Mouse (Mus musculus) splenic B cell, adult 2 months (primary cell): ENCODE data around the gene Krt28.

ENCODE experiments used
- DNase-seq: peaks from one replicate; pipeline ENCODE4 v3.0.0-alpha.2; 2011; ENCODE audit warnings: low read depth, low spot score
- H3K27me3 ChIP-seq: 2 replicates; pipeline ENCODE4 v1.6.1; 2012; ENCODE audit warnings: mild to moderate bottlenecking, low read length, moderate library complexity, mixed read lengths; ENCODE audit not compliant: control insufficient read depth, poor library complexity, insufficient read depth, severe bottlenecking
- H3K36me3 ChIP-seq: 2 replicates; pipeline ENCODE4 v1.6.1; 2012; ENCODE audit warnings: mild to moderate bottlenecking, low read length, moderate library complexity, mixed read lengths; ENCODE audit not compliant: control insufficient read depth, poor library complexity, insufficient read depth, severe bottlenecking

Krt28 gene

DNA sequence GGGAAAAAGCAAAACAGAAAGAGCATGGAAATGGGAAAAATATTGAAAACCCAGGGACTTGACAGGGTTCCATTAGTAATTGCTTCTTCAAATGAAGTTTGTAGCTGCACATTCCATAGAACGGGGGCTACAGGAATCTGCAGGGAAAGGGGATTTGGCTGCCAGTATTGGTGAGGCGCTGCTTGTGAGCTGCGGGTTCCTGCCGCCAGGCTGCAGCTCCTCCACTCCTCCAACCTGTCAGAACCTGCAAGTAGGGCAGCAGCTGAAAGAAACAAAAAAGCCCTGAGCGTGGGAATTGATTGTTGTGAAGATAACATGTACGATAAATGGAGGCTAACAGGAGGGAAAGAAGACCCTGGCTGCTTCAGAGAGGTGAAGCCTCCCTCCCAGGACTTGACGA, 16.2 kb upstream of the Krt28 start:
- Histone ChIP-seq H3K27me3 (no peaks in the 10 kb centered on the region; the same call in 1 of the 2 replicates), H3K36me3 (no peaks in the 10 kb centered on the region)
- no peak for DNase-seq

DNA sequence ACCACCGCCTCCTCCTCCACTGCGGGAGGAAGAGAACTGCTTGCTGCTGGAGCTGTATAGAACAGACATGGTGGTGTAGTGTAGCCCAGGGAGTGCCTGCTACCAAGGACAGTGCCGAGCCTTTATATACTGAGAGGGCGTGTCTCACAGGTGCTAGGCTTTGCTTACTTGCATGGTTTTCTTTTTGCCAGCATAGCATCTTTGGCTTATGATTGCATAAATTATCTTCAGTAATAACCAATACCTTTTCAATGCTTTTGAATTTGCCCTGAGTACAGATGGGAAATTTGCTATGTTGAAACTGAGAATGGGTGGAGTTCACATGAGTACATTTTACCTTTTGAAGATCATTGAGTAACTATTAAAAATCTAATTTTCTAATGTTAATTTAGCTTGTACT, 14.6 kb upstream of the Krt28 start, which contains the start of gene Krt10:
Krt10 (minus strand) TSS at position 101 of the 400 bp plus-strand sequence.
- no peaks in the 10 kb centered on the region for H3K27me3 ChIP-seq
- H3K36me3 ChIP-seq = no peaks in the 10 kb centered on the region

DNA sequence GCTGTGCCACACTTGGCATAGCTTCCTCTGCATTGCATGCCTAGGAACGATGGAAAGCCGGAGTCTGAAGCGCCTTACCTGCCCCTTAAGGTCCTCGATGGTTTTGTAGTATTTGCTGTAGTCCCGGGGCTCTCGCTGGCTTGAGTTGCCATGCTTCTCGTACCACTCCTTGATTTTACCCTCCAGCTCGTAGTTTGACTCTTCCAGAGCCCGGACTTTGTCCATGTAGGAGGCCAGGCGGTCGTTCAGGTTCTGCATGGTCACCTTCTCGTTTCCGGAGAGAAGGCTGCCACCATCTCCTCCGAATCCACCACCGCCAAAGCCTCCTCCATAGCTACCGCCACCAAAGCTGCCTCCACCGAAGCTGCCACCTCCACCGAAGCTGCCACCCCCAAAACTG, 14.0 kb upstream of the Krt28 start:
- H3K36me3 ChIP-seq = no peaks in the 10 kb centered on the region
- no peaks in the 10 kb centered on the region for H3K27me3 ChIP-seq
- no peak for DNase-seq

More for the DNA sequence above, 14.6 kb upstream of the Krt28 start, which contains the start of gene Krt10:
- no peak for DNase-seq

DNA sequence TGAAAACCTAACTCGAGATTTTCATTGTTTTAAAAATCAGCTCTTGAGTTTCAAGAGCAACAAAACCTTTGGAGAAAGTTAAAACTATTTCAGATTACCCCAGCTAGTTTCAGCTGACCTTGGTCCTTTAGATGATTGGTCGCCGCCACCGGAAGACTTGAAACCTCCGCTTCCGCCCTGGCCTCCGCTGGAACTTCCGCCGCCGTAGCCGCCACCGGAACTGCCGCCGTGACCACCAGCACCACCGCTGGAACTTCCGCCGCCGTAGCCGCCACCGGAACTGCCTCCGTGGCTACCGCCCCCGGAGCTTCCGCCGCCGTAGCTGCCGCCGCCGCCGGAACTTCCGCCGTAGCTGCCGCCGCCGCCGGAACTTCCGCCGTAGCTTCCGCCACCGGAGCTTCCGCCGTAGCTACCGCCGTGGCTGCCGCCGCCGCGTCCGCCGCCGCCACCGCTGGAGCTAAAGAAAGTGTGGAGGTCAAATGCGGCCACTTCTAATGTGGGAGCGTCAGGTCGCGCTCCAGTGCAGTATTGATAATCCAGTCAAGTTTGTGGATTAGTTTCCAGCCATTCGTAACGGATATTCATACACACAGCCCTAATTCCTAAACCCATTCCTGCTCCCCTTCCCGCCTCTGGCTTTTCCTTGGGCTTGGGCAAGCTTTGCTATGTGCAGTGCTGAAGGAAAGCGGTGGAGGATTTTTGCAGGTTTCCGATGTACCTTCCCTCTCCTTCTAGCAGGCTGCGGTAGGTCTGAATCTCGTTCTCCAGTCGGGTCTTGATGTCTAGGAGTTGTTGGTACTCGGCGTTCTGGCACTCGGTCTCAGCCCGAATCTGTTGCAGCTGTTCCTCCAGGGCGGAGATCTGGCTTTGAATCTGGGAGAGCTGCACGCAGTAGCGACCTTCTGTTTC, 11.4 kb upstream of the Krt28 start:
- DNase-seq = peak; percentile 84
- Histone ChIP-seq H3K36me3 (no peaks in the 10 kb centered on the region), H3K27me3 (no peaks in the 10 kb centered on the region; the same call in 1 of the 2 replicates)

DNA sequence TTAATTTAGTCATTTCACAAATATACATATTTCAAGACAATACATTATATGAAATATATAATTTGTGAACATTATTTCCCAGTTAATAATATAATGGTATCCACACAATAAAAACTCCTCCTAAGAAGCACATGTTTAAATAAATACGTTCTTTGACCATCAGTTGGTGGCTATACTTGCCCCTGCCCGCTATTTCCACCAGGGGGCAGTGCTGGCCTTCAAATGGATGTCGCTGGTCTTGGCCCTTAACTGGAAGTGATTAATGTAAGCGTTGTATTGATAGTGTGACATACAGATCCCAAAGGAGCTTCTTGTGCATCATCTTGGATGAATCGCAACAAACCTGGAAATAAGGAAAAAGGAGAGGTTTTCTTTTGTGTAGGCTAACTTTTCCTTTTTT, 4.9 kb upstream of the Krt28 start:
- peak; percentile 83 for DNase-seq
- no peaks in the 10 kb centered on the region; the same call in 1 of the 2 replicates for H3K27me3 ChIP-seq
- H3K36me3 ChIP-seq = no peaks in the 10 kb centered on the region

DNA sequence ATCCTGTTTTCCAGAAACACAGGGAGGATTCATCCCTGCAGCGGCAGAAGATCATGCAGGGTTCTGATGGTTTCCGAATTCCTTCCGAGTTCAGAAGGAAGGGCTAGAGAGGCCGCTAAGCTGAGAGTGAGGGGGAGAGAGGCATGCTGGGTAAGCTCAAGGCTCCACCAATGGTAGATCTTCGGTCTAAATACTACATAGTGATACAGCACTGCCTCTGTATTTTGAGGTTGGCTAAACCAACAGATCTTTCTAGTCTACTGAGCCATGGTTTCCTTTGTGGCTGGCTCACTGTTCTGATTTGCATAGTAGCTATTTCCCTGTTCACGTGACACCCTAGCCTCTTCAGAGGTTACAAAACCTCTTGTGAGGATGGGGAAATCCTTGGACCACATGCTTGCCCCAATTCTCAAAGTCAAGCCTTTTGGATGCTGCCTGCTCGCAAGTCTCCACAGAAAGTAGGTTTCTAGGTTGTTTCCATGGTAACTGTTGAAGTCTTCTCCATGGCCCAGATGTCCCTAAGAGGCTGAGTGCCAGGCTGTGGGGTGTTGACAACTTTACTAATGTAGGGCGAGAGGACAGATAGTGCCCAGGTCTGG, 4.8 kb downstream of the Krt28 start:
- no peaks in the 10 kb centered on the region for H3K27me3 ChIP-seq
- peak; percentile 64 for DNase-seq
- H3K36me3 ChIP-seq = no peaks in the 10 kb centered on the region

DNA sequence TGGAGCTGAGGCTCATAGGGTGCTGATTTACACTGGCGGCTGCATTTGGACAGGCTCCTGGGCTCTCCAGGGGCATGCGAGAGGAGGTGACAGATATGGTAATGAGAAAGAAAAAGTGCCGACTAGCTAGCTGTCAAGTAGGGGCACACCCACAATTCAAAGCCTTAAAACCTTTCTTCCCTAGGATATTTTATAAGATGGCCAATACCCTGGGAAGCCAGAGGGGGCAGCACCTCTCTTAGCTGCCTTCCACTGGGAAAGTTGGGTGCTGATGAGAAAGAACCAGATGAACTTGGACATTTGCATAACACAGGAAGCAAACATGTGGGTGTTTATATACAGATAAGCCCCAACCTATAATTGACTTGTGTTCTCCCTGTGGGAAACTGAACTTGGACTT, 5.5 kb downstream of the Krt28 start:
- no peak for DNase-seq
- Histone ChIP-seq H3K36me3 (no peaks in the 10 kb centered on the region), H3K27me3 (no peaks in the 10 kb centered on the region)

DNA sequence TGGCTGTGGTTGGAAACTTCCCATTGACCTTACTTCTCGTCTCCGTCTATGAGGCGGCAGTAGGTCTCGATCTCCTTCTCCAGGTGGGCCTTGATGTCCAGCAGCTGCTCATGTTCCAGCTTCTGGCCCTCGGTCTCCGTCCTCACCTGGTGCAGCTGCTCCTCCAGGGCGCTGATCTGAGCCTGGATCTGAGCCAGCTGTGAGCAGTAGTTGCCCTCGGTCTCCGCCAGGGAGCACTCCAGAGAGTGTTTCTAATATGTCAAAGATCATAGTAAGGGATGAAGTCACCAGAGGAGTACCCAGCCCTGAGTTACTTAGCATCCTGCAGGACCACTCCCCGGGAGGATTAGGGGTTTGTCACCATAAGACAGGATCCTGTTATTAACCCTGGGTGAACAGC, 7.9 kb downstream of the Krt28 start:
- Histone ChIP-seq H3K36me3 (no peaks in the 10 kb centered on the region), H3K27me3 (no peaks in the 10 kb centered on the region)
- no peak for DNase-seq

DNA sequence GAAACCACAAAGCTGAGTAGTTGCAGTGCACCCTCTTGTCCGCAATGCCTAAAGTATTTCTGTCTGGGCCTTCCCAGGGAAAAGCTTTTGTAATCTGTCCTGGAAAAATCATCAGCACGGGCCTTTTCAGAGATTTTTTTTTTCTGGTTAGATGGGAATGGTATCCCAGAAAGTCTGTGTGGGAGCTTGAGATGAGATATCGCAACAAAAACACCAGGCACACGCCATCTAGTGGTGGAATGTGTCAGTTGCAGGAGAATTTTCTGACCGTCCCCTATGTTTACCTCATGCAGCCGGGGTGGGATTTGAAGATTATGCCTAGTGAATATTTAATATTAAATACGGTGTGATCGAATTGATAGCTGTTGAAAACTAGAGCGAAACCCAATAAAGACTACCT, 10.3 kb downstream of the Krt28 start:
- H3K27me3 ChIP-seq = no peaks in the 10 kb centered on the region
- peak; percentile 53 for DNase-seq
- no peaks in the 10 kb centered on the region for H3K36me3 ChIP-seq

DNA sequence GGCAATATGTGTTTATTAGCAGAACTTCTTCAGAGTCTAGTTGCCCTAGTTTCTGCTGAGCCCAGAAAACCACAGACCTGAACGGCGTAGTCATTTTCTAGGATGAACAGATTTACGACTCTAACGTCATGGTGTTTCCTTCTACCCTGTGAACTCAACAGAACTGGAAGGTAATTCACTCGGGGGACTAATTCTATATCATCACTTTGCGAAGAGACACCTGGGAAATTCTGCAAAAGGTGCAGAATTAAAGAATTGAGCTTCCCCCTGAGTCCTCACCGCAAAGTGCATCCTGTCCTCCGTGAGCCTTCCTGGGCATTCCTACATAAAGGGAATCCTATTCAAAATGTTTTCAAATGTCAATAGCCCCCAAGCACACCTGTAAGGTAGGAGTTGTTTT, 13.3 kb downstream of the Krt28 start:
- DNase-seq = no peak
- no peaks in the 10 kb centered on the region for H3K27me3 ChIP-seq
- H3K36me3 ChIP-seq = no peaks in the 10 kb centered on the region

DNA sequence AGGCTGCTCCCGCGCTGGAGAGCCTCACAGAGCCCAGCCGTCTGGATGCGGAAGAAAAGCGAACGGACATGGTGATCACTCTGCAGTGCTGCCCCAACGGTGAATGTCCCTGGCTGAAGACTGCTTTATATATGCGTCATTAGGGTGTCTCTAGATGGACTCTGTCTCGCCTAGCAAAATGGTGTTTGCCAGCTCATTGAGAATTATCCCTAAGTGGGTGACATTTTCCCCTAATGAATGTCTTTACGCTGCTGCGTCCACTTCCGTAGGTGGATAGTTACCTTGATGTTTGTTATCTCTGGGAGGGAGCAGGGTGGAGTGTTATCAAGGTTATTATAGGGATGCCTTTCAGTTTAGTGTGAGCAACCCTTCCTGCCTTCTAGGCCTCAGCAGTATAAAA, 23.7 kb downstream of the Krt28 start, which contains the start of gene Krt27:
Krt27 (minus strand) TSS at position 101 of the 400 bp plus-strand sequence.
- no peak for DNase-seq
- no peaks in the 10 kb centered on the region for H3K36me3 ChIP-seq
- no peaks in the 10 kb centered on the region for H3K27me3 ChIP-seq

DNA sequence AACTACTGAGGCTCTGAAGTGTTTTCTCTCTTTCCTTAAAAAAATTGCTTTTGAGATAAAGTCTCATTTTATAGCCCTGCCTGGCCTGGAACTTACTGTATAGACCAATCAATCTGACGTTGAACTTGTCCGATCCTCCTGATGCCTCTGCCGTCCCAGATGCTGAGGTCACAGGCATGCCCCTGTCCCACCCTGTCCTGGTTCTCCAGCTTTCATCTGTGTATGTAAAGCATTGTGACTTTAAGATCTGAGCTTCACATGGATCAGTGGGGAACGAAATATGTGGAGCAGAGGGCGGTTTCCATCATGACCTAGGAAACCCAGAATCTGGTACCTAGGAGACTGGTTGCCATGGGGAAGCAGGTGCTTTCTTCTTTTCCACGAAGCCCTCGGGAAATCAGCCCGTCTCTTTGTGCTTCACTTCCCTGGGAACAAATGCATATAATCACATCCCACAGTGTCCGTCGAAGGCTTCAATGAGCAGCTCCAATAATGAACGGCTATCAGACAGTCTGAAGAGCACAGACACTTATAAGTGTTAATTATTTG, 35.3 kb downstream of the Krt28 start:
- H3K27me3 ChIP-seq = no peaks in the 10 kb centered on the region
- DNase-seq = no peak

DNA sequence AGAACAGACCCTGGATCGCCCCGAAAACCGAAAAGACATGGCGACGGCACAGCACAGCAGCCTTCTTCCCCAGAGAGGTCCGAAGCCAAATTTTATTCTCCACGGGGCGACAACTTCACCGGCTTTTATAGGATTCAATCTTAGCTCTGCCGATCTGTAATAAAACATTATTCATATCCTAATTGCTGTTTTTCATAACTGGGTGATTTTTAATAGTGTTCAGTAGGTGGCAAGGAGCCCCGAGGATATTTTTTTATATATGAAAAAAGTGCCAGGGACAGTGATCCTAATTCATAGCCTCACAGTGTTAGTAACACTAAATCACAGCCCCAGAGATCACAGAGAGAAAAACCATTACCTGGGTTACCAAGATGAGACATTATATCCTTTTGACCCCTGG, 36.8 kb downstream of the Krt28 start, which contains the start of gene Krt26:
Krt26 (minus strand) TSS at position 101 of the 400 bp plus-strand sequence.
- H3K27me3 ChIP-seq = no peaks in the 10 kb centered on the region
- no peak for DNase-seq
- no peaks in the 10 kb centered on the region for H3K36me3 ChIP-seq

More for the DNA sequence above, 35.3 kb downstream of the Krt28 start:
- no peaks in the 10 kb centered on the region for H3K36me3 ChIP-seq

DNA sequence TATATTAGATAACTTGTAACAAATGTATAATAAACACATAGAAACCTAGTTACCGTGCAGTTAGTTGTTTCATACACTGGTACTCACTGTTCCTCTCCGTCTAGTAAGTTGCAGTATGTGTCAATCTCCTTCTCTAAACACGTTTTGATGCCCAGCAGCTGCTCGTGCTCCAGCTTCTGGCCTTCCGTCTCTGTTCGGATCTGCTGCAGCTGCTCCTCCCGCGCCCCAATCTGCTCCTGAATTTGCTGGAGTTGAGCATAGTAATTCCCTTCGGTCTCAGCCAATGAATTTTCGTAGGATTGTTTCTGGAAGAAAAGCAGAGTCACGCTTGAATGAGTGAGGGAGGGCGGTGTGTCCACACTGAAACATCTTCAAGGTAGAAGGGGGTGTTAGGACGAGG, 41.3 kb downstream of the Krt28 start:
- no peaks in the 10 kb centered on the region for H3K27me3 ChIP-seq
- no peaks in the 10 kb centered on the region for H3K36me3 ChIP-seq
- DNase-seq = no peak

DNA sequence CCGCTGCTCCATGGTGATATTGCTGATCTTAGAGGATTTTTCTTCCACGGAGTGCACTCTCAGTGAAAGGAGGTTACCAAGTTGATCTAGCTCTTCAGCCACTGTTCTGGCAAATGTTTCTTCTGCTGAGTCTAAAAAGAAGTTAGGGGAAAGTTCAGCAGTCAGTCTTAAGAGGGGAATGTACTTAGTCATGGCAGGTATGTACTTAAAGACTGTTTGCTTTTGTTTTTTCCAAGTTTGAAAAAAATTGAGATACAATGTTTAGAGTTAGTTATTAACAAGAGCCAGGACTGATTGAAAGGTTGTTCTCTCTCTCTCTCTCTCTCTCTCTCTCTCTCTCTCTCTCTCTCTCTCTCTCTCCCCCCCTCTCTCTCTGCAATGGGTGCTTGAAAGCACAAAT, 45.0 kb downstream of the Krt28 start:
- Histone ChIP-seq H3K27me3 (no peaks in the 10 kb centered on the region), H3K36me3 (no peaks in the 10 kb centered on the region)
- no peak for DNase-seq
